Mouse (Mus musculus) embryonic fibroblast, embryonic 13.5 days (primary cell): ENCODE results near the gene Rnf151.

Experiments used
- CTCF ChIP-seq: IDR thresholded peaks from 2 replicates; pipeline ENCODE4 v1.5.1; 2011; ENCODE audit warnings: mild to moderate bottlenecking, control low read depth, low read length, moderate library complexity, borderline replicate concordance; ENCODE audit not compliant: insufficient read depth
- POLR2A ChIP-seq: IDR thresholded peaks from 2 replicates; pipeline ENCODE4 v1.6.1; 2011; ENCODE audit warnings: low read depth, mild to moderate bottlenecking, control low read depth, low read length, moderate library complexity

- peak; percentile 99 for TF ChIP-seq POLR2A
- no peak for TF ChIP-seq CTCF
Observed at GRCm38 (mm10) chr17:24736330-24737051, 18.6 kb upstream of the Rnf151 start, which contains the start of gene Msrb1.
